Mouse (Mus musculus) retina, embryonic 14.5 days (tissue): Measurements from ENCODE around the gene Arhgdib.

ENCODE experiments used
- DNase-seq: peaks from one replicate; pipeline ENCODE4 v3.0.0-alpha.2; 2015; ENCODE audit warnings: low spot score

The Arhgdib gene

GRCm38 (mm10) chr6:136950171-136950570 lies 8.5 kb upstream of the Arhgdib start:
- DNase-seq = no peak

DNA sequence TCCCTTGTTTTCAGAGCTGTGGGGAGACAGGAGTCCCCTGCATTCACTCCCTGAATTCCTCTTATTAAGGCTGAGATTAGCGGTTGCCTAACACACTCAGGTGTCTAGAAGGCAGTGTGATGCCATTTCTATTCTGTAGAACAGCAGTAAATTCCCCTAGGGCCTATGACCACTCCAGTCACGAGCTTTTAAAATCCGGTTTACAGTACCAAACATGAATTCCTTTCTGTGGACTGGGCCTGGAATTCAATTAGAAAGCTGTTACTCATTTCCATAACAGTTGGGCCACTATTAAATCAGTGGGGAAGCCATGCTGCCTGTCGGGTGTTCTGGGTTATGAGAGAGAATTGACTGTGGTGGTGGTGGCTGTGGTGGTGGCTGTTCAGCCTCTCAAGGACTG lies 6.0 kb upstream of the Arhgdib start:
- no peak for DNase-seq

DNA sequence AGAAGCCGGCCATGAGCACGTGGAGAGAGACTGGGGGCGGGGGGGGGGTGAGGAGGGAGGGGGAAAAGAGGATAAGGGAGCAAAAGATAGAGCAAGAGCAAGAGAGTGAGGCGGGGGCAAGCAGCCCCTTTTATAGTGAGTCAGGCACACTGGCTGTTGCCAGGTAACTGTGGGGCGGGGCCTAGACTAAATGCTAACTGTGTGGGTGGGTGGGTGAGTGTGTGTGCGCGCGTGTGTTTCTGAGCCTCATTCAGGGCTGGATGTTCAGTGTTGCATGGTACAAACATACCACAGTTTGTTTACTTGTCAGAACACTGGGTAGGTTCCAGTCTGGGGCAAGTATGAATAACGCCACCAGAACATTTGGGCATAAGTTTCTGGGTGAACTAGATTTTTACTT lies 5.2 kb upstream of the Arhgdib start:
- DNase-seq = no peak

GRCm38 (mm10) chr6:136946241-136946640 lies 4.5 kb upstream of the Arhgdib start:
- DNase-seq = no peak

DNA sequence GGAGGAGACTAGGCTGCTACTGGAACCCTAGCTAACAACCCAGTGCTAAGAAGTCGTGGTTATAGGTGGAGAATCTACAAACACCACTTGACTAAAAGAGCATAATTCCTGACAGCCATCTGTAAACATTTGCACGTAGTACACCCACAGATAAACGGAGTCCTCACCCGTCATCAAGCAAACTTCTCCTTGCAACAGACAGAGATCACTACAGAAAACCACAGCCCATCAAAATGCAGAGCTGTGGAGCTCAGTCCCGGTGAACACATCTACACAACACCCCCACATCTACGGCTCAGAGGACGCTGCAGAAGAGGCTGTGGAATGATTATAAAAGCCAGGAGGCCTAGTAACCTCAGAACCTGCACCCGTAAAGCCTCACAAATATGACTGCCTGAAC lies 2.8 kb upstream of the Arhgdib start:
- DNase-seq = no peak

GRCm38 (mm10) chr6:136943392-136943791 lies 1.7 kb upstream of the Arhgdib start:
- DNase-seq = no peak

GRCm38 (mm10) chr6:136942280-136942679 lies 581 bp upstream of the Arhgdib start:
- no peak for DNase-seq

GRCm38 (mm10) chr6:136940188-136940960 lies 1.3 kb downstream of the Arhgdib start:
- DNase-seq = no peak

GRCm38 (mm10) chr6:136939326-136940187 lies 2.1 kb downstream of the Arhgdib start:
- no peak for DNase-seq

- no peak for DNase-seq
Observed at GRCm38 (mm10) chr6:136938331-136939126, 3.2 kb downstream of the Arhgdib start.

DNA sequence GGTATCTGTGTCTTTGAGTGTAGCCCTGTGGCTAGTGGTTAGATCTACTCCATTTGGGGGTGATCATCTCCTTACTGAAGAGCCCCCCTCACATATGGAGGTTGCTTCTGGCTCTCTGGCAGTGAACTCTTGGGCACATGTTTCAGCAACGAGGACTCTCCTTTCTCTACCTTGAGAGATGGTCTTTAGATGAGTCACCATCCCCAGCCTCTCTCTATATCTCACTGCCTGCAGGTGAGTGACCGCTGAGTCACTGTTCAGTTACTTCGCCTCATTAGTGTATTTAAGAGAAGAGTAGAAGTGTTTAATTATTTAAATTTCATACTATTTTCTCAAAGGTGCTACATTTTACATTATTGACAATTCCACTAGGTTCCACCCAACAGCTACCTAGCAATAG lies 4.6 kb downstream of the Arhgdib start:
- DNase-seq = no peak

- no peak for DNase-seq
Observed at GRCm38 (mm10) chr6:136936361-136936760, 5.3 kb downstream of the Arhgdib start.

DNA sequence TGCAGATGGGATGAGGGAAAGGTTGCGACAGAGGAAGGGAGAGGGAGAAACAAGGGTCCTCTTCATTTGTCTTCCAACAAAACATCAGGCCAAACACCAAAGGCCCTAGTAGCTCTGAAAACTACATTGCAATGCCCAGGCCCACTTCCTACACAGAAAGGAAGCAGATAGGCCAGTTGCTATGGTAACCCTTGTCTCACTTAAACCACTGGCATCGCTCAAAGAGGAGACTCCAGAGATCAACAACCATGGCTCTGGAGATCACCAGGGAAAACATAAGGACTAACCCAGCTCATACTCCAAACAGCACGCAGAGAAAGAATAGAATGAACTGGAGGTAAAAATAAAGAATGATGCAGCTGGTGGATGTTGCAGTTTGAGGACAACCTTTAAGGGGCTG lies 6.5 kb downstream of the Arhgdib start:
- no peak for DNase-seq

GRCm38 (mm10) chr6:136934068-136934467 lies 7.6 kb downstream of the Arhgdib start:
- no peak for DNase-seq

GRCm38 (mm10) chr6:136931246-136931645 lies 10.5 kb downstream of the Arhgdib start:
- no peak for DNase-seq

GRCm38 (mm10) chr6:136930677-136931076 lies 11.0 kb downstream of the Arhgdib start:
- DNase-seq = no peak

DNA sequence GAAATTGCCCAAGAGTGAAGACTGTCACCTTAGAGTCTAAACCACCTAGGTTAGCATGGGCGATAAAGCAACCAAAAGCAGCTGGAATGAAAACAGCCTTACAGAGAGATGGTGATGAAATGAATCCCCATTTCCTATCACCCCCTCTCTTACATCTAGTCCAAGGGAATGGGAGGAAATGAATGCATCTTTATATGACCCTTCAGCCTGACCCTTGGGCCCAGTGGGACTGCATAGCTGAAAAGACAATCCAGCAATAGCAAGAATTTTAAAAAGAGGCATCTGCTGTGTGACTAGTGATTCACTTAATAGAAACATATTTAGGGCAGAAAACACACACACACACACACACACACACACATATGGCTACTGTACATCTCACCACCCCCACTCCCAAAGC lies 14.1 kb downstream of the Arhgdib start:
- DNase-seq = no peak

GRCm38 (mm10) chr6:136925049-136925448 lies 16.6 kb downstream of the Arhgdib start:
- no peak for DNase-seq

DNA sequence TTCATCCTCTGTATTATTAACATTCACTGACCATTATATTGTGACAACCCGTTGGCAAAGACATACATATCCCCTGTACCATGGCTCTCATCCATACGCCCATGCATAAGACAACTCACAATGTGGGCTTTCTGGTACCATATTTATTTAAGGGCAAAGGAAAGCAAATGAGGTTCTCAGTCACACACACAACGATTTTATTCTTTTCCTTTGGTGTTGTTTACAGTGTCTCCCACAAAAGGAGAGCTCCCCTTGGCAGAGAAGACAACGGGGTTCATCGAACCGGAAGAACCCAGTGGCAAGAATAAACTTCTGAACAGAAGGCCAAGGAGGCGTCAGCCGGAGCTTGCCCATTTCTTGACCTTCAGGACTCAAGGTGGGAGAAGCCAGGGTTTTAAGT lies 18.2 kb downstream of the Arhgdib start, which contains the start of gene Pde6h:
Gene Pde6h, plus strand, starts transcription at position 301 of the 400 bp plus-strand sequence.
- no peak for DNase-seq

- no peak for DNase-seq
Observed at GRCm38 (mm10) chr6:136922871-136923270, 18.8 kb downstream of the Arhgdib start.

GRCm38 (mm10) chr6:136922080-136922479 lies 19.6 kb downstream of the Arhgdib start, which contains the start of gene Erp27:
Gene Erp27 (minus strand): TSS chr6:136922180.
- no peak for DNase-seq

DNA sequence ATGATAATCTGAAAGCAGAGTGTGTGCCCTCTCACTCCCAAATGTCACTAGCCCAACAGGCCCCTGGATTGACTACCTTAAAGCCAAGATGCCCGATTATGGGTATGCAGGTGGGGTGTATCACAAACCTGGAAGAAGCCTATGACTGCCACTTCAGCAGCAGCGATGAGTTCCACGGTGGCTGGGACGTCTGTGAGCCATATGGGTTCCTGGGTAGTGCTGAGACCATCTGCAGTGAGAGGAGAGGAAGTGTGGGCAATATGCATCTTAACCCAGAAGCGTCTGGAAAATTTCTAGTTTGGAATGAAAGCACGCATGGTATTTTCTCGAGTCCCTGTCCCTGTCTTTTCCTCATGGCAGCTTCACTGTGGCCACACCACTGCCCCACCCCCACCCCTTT lies 20.1 kb downstream of the Arhgdib start:
- DNase-seq = no peak
